In the genomic region with DNA sequence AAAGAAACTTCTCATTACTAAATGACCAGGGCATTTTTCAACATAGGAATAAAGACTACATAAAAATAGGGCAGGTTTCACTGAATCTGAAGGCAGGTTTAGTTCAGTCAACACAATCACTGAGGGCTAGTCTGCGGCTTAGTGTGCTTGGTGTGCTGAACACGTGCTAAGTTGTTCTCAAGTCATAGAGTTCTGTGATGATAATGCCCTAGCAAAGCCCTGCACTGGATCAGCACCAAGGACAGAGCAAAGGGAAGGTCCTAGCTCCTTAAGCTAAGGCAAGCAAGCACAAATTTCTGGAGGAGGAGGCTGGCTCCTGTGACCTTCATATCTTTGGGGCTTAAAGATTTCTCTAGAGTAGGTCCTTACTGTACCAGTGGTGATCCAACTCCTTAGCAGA, we compare ENCODE assay signal across 8 mouse cellular contexts.
DNase-seq lines count a peak whose midpoint lies in the region; ATAC-seq lines count a peak whose summit lies in the region.

No protein-coding gene starts in this region.

- H3K9ac ChIP-seq in forebrain, embryonic 11.5 days (ENCODE audit: low read length), result no peak overlapping the region
- H3K9ac ChIP-seq in forebrain, embryonic 16.5 days (replicated peaks; ENCODE audit: low read depth, low read length), result no peak overlapping the region
- H3K9ac ChIP-seq in stomach, embryonic 15.5 days, result no peak overlapping the region

- H3K27ac ChIP-seq in forebrain, embryonic 11.5 days (ENCODE audit: low read depth, low read length), result no peak overlapping the region
- no peak overlapping the region for H3K27ac ChIP-seq in forebrain, embryonic 16.5 days (ENCODE audit: low read length)
- no peak overlapping the region for H3K27ac ChIP-seq in limb, embryonic 10.5 days
- H3K27ac ChIP-seq in stomach, embryonic 15.5 days, result no peak overlapping the region

- H3K27me3 ChIP-seq in forebrain, embryonic 11.5 days (ENCODE audit: control insufficient read depth, insufficient read depth, low read length), result no peaks in the 10 kb centered on the region
- no peaks in the 10 kb centered on the region for H3K27me3 ChIP-seq in forebrain, embryonic 16.5 days (replicated peaks; ENCODE audit: control insufficient read depth, insufficient read depth, low read length)
- no peaks in the 10 kb centered on the region for H3K27me3 ChIP-seq in limb, embryonic 10.5 days (ENCODE audit: low read depth, poor library complexity, severe bottlenecking)
- H3K27me3 ChIP-seq in stomach, embryonic 15.5 days (replicated peaks), result no peaks in the 10 kb centered on the region

- no peaks in the 10 kb centered on the region for H3K9me3 ChIP-seq in forebrain, embryonic 11.5 days (ENCODE audit: control insufficient read depth, low read length)
- no peaks in the 10 kb centered on the region for H3K9me3 ChIP-seq in forebrain, embryonic 16.5 days (ENCODE audit: control insufficient read depth, low read length)
- H3K9me3 ChIP-seq in limb, embryonic 10.5 days (replicated peaks), result no peaks in the 10 kb centered on the region
- no peaks in the 10 kb centered on the region for H3K9me3 ChIP-seq in stomach, embryonic 15.5 days

- 12% methylated on average over 2 of the region's 2 CpGs for WGBS in forebrain, embryonic 11.5 days
- WGBS in forebrain, embryonic 16.5 days, result 23% methylated on average over 2 of the region's 2 CpGs
- 28% methylated on average over 2 of the region's 2 CpGs for WGBS in limb, embryonic 10.5 days
- WGBS in stomach, embryonic 15.5 days, result 24% methylated on average over 2 of the region's 2 CpGs

- no peak overlapping the region for H3K4me3 ChIP-seq in forebrain, embryonic 11.5 days (ENCODE audit: low read depth, low read length)
- H3K4me3 ChIP-seq in forebrain, embryonic 16.5 days (replicated peaks; ENCODE audit: low read length), result no peak overlapping the region
- H3K4me3 ChIP-seq in limb, embryonic 10.5 days, result no peak overlapping the region
- H3K4me3 ChIP-seq in stomach, embryonic 15.5 days (replicated peaks), result no peak overlapping the region

- intact Hi-C loops in left cerebral cortex, postnatal 14 days (cut with DNase I), result no loop called here

- no peaks in the 10 kb centered on the region for H3K36me3 ChIP-seq in forebrain, embryonic 11.5 days (ENCODE audit: control insufficient read depth, insufficient read depth, low read length)
- no peaks in the 10 kb centered on the region for H3K36me3 ChIP-seq in forebrain, embryonic 16.5 days (ENCODE audit: control insufficient read depth, insufficient read depth)
- H3K36me3 ChIP-seq in limb, embryonic 10.5 days, result no peaks in the 10 kb centered on the region
- no peaks in the 10 kb centered on the region for H3K36me3 ChIP-seq in stomach, embryonic 15.5 days

- H3K4me1 ChIP-seq in forebrain, embryonic 11.5 days (replicated peaks; ENCODE audit: control insufficient read depth, insufficient read depth, low read length), result peaks cover 6% of the 10 kb centered on the region; the same call in 1 of the 2 replicates
- no peaks in the 10 kb centered on the region for H3K4me1 ChIP-seq in forebrain, embryonic 16.5 days (replicated peaks; ENCODE audit: control insufficient read depth, insufficient read depth, low read length)
- no peaks in the 10 kb centered on the region; the same call in 1 of the 2 replicates for H3K4me1 ChIP-seq in limb, embryonic 10.5 days
- H3K4me1 ChIP-seq in stomach, embryonic 15.5 days, result no peaks in the 10 kb centered on the region

- DNase-seq in forebrain, embryonic 11.5 days (ENCODE audit: low spot score), result peak; percentile 60
- peak; percentile 27 for DNase-seq in 416B (ENCODE audit: low read depth)
- DNase-seq in embryo, embryonic 10.5 days (ENCODE audit: low spot score), result peak; percentile 85
- peak; percentile 62 for DNase-seq in limb, embryonic 10.5 days (ENCODE audit: low spot score)
- DNase-seq in left cerebral cortex, postnatal 14 days (ENCODE audit: low spot score in 2 of 2), result no peak
- no peak for DNase-seq in MN1 (ENCODE audit: low spot score)

- ATAC-seq in forebrain, embryonic 11.5 days (replicated peaks; ENCODE audit: low FRiP score), result no peak
- ATAC-seq in forebrain, embryonic 16.5 days, result no peak
- peak; percentile 31; the same call in 1 of the 2 replicates for ATAC-seq in stomach, embryonic 15.5 days (ENCODE audit: insufficient read depth, low FRiP score, low read depth)

- H3K4me2 ChIP-seq in forebrain, embryonic 11.5 days (ENCODE audit: low read depth, low read length, severe bottlenecking), result no peak overlapping the region
- no peak overlapping the region for H3K4me2 ChIP-seq in forebrain, embryonic 16.5 days (ENCODE audit: low read length)
- no peak overlapping the region for H3K4me2 ChIP-seq in stomach, embryonic 15.5 days

Comparison
In these comparisons a context has a peak if more than half of its experiments do, and no peak if none do; other contexts are left out.
1. DNase-seq: peak in forebrain, embryonic 11.5 days (single experiment), 416B (single experiment), embryo, embryonic 10.5 days (single experiment) and limb, embryonic 10.5 days (single experiment); none in left cerebral cortex, postnatal 14 days (0 of 2) and MN1 (single experiment).